Mouse (Mus musculus): ENCODE results near the gene Mpp6.

- TF ChIP-seq CTCF (IDR thresholded peaks at IDR 0.05; ENCODE audit: control insufficient read depth, insufficient read depth, insufficient replicate concordance, low read depth, low read length) = no peak
- TF ChIP-seq POLR2A (IDR thresholded peaks at IDR 0.05; ENCODE audit: control insufficient read depth, low read depth, low read length) = no peak
Observed at GRCm38 (mm10) chr6:50232984-50233383, 122.9 kb downstream of the Mpp6 start.
